Mouse (Mus musculus) layer of hippocampus, adult 11-12 months (tissue): Measurements from ENCODE around the gene Vstm5.
"Not testable (repeated sequence)": the region's sequence is repeated elsewhere in the genome, so short reads cannot be mapped to it uniquely, and the experiment has no call there.

Experiments used
- DNase-seq: peaks from one replicate; pipeline ENCODE4 v3.0.0; 2022; ENCODE audit warnings: low spot score

Vstm5 gene

GRCm38 (mm10) chr9:15239042-15239925, at the start of gene Vstm5:
Gene Vstm5, plus strand, starts transcription at chr9:15239045.
- peak; percentile 21 for DNase-seq

GRCm38 (mm10) chr9:15194806-15195205, 44.0 kb upstream of the Vstm5 start:
- DNase-seq = not testable (repeated sequence)

GRCm38 (mm10) chr9:15206631-15207030, 32.2 kb upstream of the Vstm5 start:
- no peak for DNase-seq

GRCm38 (mm10) chr9:15209320-15209719, 29.5 kb upstream of the Vstm5 start:
- no peak for DNase-seq

GRCm38 (mm10) chr9:15211876-15212275, 27.0 kb upstream of the Vstm5 start:
- DNase-seq = peak; percentile 10

GRCm38 (mm10) chr9:15213695-15214094, 25.1 kb upstream of the Vstm5 start:
- no peak for DNase-seq

GRCm38 (mm10) chr9:15224912-15225311, 13.9 kb upstream of the Vstm5 start:
- DNase-seq = no peak

- DNase-seq = no peak
Measured at GRCm38 (mm10) chr9:15232445-15232844, 6.4 kb upstream of the Vstm5 start.

GRCm38 (mm10) chr9:15233604-15234003, 5.2 kb upstream of the Vstm5 start:
- no peak for DNase-seq

- DNase-seq = no peak
Measured at GRCm38 (mm10) chr9:15235986-15236385, 2.9 kb upstream of the Vstm5 start.

- DNase-seq = no peak
Measured at GRCm38 (mm10) chr9:15237516-15238296, 1.1 kb upstream of the Vstm5 start.

- DNase-seq = no peak
Measured at GRCm38 (mm10) chr9:15238297-15238990, 401 bp upstream of the Vstm5 start.

GRCm38 (mm10) chr9:15240006-15240405, 1.2 kb downstream of the Vstm5 start:
- no peak for DNase-seq

- no peak for DNase-seq
Measured at GRCm38 (mm10) chr9:15240863-15241595, 2.2 kb downstream of the Vstm5 start.

GRCm38 (mm10) chr9:15241596-15241939, 2.7 kb downstream of the Vstm5 start:
- DNase-seq = peak; percentile 35

GRCm38 (mm10) chr9:15242130-15242529, 3.3 kb downstream of the Vstm5 start:
- DNase-seq = no peak

- no peak for DNase-seq
Measured at GRCm38 (mm10) chr9:15245319-15246075, 6.7 kb downstream of the Vstm5 start.

- no peak for DNase-seq
Measured at GRCm38 (mm10) chr9:15250376-15250775, 11.5 kb downstream of the Vstm5 start.

- no peak for DNase-seq
Measured at GRCm38 (mm10) chr9:15252196-15252595, 13.4 kb downstream of the Vstm5 start.

- no peak for DNase-seq
Measured at GRCm38 (mm10) chr9:15254501-15254900, 15.7 kb downstream of the Vstm5 start.

- DNase-seq = no peak
Measured at GRCm38 (mm10) chr9:15256214-15256613, 17.4 kb downstream of the Vstm5 start.
